Mouse (Mus musculus): ENCODE results near the gene Smyd3.

DNA sequence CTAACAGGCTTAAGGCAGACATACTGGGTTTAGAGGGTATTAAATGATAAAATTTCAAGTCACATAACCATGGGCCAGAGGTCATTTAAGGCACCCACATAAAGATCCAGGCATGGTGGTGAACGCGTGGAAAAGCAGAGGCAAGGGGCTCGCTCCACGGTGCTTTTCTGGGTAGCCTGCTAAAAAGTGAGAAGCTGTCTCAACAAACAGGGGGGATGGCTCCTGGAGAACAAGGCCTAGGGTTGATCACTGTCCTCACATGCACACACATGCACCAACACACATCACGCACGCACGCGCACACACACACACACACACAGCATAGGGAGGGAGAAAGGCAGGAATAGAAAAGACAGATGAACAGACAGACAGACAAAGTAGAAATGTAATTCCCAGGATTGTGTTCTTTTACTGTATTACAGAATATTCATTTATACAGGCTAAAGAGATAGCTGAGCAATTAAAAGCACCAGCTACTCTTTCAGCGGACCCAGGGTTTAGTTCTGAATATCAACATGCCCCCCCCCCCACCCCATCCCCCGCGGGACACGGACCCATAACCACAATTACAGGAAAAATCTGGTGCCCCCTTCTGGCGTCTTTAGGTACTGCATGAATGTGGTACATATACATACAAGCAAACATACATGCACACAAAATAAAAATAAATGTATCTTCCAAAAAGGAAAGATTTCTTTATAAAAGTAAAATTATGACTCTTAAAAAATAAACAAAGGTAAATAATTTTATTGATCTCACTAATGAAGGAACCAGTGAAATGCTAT is 215.2 kb downstream of the Smyd3 start:
- TF ChIP-seq CTCF (IDR thresholded peaks at IDR 0.05; ENCODE audit: low read depth, low read length): no peak
- no peak for TF ChIP-seq EP300 (IDR thresholded peaks at IDR 0.05; ENCODE audit: insufficient read depth, low read depth, low read length)
